ENCODE assay signal across 20 mouse cellular contexts in genomic region chr9:38805696-38806095, GRCm38 (mm10). TPM values are rescaled to one million over a fixed set of nuclear protein-coding genes. Genes with fewer than 3 reads are reported as not detected.
A peak's percentile ranks its signal among the peaks of the same experiment; 100 is the strongest.
DNase-seq lines count a peak whose midpoint lies in the region; ATAC-seq and TF ChIP-seq lines count a peak whose summit lies in the region.
"Had no signal": no experiment of that assay in that cellular context is flagged by ENCODE, and none has a peak within 500 bp of the region (broad histone marks: within the 10 kb centered on the region; RNA-seq: fewer than 3 reads in every experiment).

No protein-coding gene starts in this region.

- H3K36me3 ChIP-seq in midbrain, postnatal 0 days (ENCODE audit: insufficient read depth, low read length): no peaks in the 10 kb centered on the region
- H3K36me3 ChIP-seq in midbrain, embryonic 13.5 days: no peaks in the 10 kb centered on the region
- no peaks in the 10 kb centered on the region for H3K36me3 ChIP-seq in midbrain, embryonic 16.5 days (ENCODE audit: control insufficient read depth, insufficient read depth, low read length)
- H3K36me3 ChIP-seq: forebrain, embryonic 10.5 days; limb, embryonic 15.5 days; lung, embryonic 15.5 days; midbrain, embryonic 15.5 days; neural tube, embryonic 13.5 days had no signal

- no peak overlapping the region for H3K27ac ChIP-seq in midbrain, postnatal 0 days (ENCODE audit: low read depth, low read length)
- H3K27ac ChIP-seq in midbrain, embryonic 13.5 days: no peak overlapping the region
- no peak overlapping the region for H3K27ac ChIP-seq in midbrain, embryonic 16.5 days (ENCODE audit: low read length)
- H3K27ac ChIP-seq: forebrain, embryonic 10.5 days; limb, embryonic 15.5 days; lung, embryonic 15.5 days; midbrain, embryonic 15.5 days; neural tube, embryonic 13.5 days had no signal

- H3K9ac ChIP-seq in midbrain, postnatal 0 days (replicated peaks; ENCODE audit: low read length, poor library complexity, severe bottlenecking): no peak overlapping the region
- H3K9ac ChIP-seq in midbrain, embryonic 13.5 days (replicated peaks): no peak overlapping the region
- no peak overlapping the region for H3K9ac ChIP-seq in midbrain, embryonic 16.5 days (ENCODE audit: low read depth, low read length)
- H3K9ac ChIP-seq: limb, embryonic 15.5 days; lung, embryonic 15.5 days; midbrain, embryonic 15.5 days; neural tube, embryonic 13.5 days had no signal

- H3K4me1 ChIP-seq in midbrain, postnatal 0 days (ENCODE audit: insufficient read depth, low read length): no peaks in the 10 kb centered on the region
- H3K4me1 ChIP-seq in midbrain, embryonic 13.5 days (replicated peaks): no peaks in the 10 kb centered on the region
- H3K4me1 ChIP-seq in midbrain, embryonic 16.5 days (ENCODE audit: control insufficient read depth, insufficient read depth, low read length): no peaks in the 10 kb centered on the region
- H3K4me1 ChIP-seq: forebrain, embryonic 10.5 days; limb, embryonic 15.5 days; lung, embryonic 15.5 days; midbrain, embryonic 15.5 days; neural tube, embryonic 13.5 days had no signal

- ATAC-seq in frontal cortex, adult (ENCODE audit: low TSS enrichment): peak; percentile 62; the same call in 1 of the 2 replicates
- peak; percentile 47; the same call in 1 of the 2 replicates for ATAC-seq in midbrain, postnatal 0 days (ENCODE audit: low FRiP score)
- no peak for ATAC-seq in midbrain, embryonic 13.5 days
- ATAC-seq in midbrain, embryonic 16.5 days: no peak
- ATAC-seq: CD4-positive, CD25-positive, alpha-beta regulatory T cell, adult 4 months; midbrain, embryonic 15.5 days had no signal

- H3K9me3 ChIP-seq in midbrain, postnatal 0 days (ENCODE audit: low read length): no peaks in the 10 kb centered on the region
- no peaks in the 10 kb centered on the region for H3K9me3 ChIP-seq in midbrain, embryonic 13.5 days
- H3K9me3 ChIP-seq in midbrain, embryonic 16.5 days (replicated peaks; ENCODE audit: control insufficient read depth, low read length, poor library complexity, severe bottlenecking): no peaks in the 10 kb centered on the region
- H3K9me3 ChIP-seq: forebrain, embryonic 10.5 days; limb, embryonic 15.5 days; lung, embryonic 15.5 days; midbrain, embryonic 15.5 days; neural tube, embryonic 13.5 days had no signal

- H3K4me3 ChIP-seq in midbrain, postnatal 0 days (ENCODE audit: low read depth, low read length): no peak overlapping the region
- H3K4me3 ChIP-seq in midbrain, embryonic 13.5 days (replicated peaks): no peak overlapping the region
- H3K4me3 ChIP-seq in midbrain, embryonic 16.5 days (ENCODE audit: low read depth, low read length): no peak overlapping the region
- H3K4me3 ChIP-seq: forebrain, embryonic 10.5 days; limb, embryonic 15.5 days; lung, embryonic 15.5 days; midbrain, embryonic 15.5 days; neural tube, embryonic 13.5 days had no signal

- DNase-seq in frontal cortex, postnatal 14 days (ENCODE audit: low spot score in 2 of 2): no peak
- DNase-seq in midbrain, postnatal 0 days (ENCODE audit: low spot score): peak; percentile 77
- DNase-seq in left cerebral cortex, postnatal 14 days (ENCODE audit: low spot score in 2 of 2): peak; percentile 52 to 60
- DNase-seq in heart, adult 8-10 months (ENCODE audit: low spot score): no peak
- DNase-seq: adrenal gland, postnatal 10 days; gastrocnemius, postnatal 36 days; kidney, adult 9 months; thymus, postnatal 14 days had no signal

- no peak overlapping the region for H3K4me2 ChIP-seq in midbrain, postnatal 0 days (ENCODE audit: low read depth, low read length, poor library complexity, severe bottlenecking)
- H3K4me2 ChIP-seq in midbrain, embryonic 13.5 days (replicated peaks): no peak overlapping the region
- no peak overlapping the region for H3K4me2 ChIP-seq in midbrain, embryonic 16.5 days (ENCODE audit: low read length)
- H3K4me2 ChIP-seq: limb, embryonic 15.5 days; lung, embryonic 15.5 days; midbrain, embryonic 15.5 days; neural tube, embryonic 13.5 days had no signal

- TF ChIP-seq CTCF in midbrain, postnatal 0 days (IDR thresholded peaks at IDR 0.05): peak; percentile 65

- intact Hi-C loops in left cerebral cortex, postnatal 14 days (cut with DNase I): no loop called here

- H3K27me3 ChIP-seq in midbrain, postnatal 0 days (ENCODE audit: insufficient read depth, low read length): no peaks in the 10 kb centered on the region
- H3K27me3 ChIP-seq in midbrain, embryonic 13.5 days: no peaks in the 10 kb centered on the region
- H3K27me3 ChIP-seq in midbrain, embryonic 16.5 days (ENCODE audit: control insufficient read depth, insufficient read depth, low read depth, low read length): no peaks in the 10 kb centered on the region
- H3K27me3 ChIP-seq: limb, embryonic 15.5 days; lung, embryonic 15.5 days; midbrain, embryonic 15.5 days; neural tube, embryonic 13.5 days had no signal

RNA-seq across cellular contexts. Expression of gene Olfr922, which starts 8.7 kb away (rescaled TPM):
- total RNA-seq in midbrain, postnatal 0 days (2014; rRNA removed): not detected in 2 replicates
- not detected in 2 replicates for polyA plus RNA-seq in midbrain, postnatal 0 days (2015; fragmentation: Nextera tagmentation; extraction: Ambion mirVana)
- polyA plus RNA-seq in midbrain, embryonic 13.5 days (2015; fragmentation: Nextera tagmentation; extraction: Ambion mirVana): not detected in 2 replicates
- not detected for total RNA-seq in left cerebral cortex, postnatal 14 days (2021)
- not detected for total RNA-seq in heart, adult 8-10 months (2022)
- not detected in 2 replicates for polyA plus RNA-seq in midbrain, embryonic 16.5 days (2015; fragmentation: Nextera tagmentation; extraction: Ambion mirVana)
- total RNA-seq: adrenal gland, postnatal 10 days; gastrocnemius, postnatal 36 days; layer of hippocampus, adult 18-20 months had no signal
- polyA plus RNA-seq: CD4-positive, CD25-positive, alpha-beta regulatory T cell, adult 4 months; cortical plate, adult 2 months; forebrain, embryonic 10.5 days; heart, embryonic 16.5 days; limb, embryonic 15.5 days; lung, embryonic 15.5 days; midbrain, embryonic 15.5 days; neural tube, embryonic 13.5 days had no signal

RNA-seq across cellular contexts. Expression of gene Olfr923, which starts 20.6 kb away (rescaled TPM):
- total RNA-seq in midbrain, postnatal 0 days (2014; rRNA removed): not detected in 2 replicates
- not detected in 2 replicates for polyA plus RNA-seq in midbrain, postnatal 0 days (2015; fragmentation: Nextera tagmentation; extraction: Ambion mirVana)
- not detected in 2 replicates for polyA plus RNA-seq in midbrain, embryonic 13.5 days (2015; fragmentation: Nextera tagmentation; extraction: Ambion mirVana)
- total RNA-seq in left cerebral cortex, postnatal 14 days (2021): not detected
- not detected for total RNA-seq in heart, adult 8-10 months (2022)
- not detected in 2 replicates for polyA plus RNA-seq in midbrain, embryonic 16.5 days (2015; fragmentation: Nextera tagmentation; extraction: Ambion mirVana)
- total RNA-seq: adrenal gland, postnatal 10 days; gastrocnemius, postnatal 36 days; layer of hippocampus, adult 18-20 months had no signal
- polyA plus RNA-seq: CD4-positive, CD25-positive, alpha-beta regulatory T cell, adult 4 months; cortical plate, adult 2 months; forebrain, embryonic 10.5 days; heart, embryonic 16.5 days; limb, embryonic 15.5 days; lung, embryonic 15.5 days; midbrain, embryonic 15.5 days; neural tube, embryonic 13.5 days had no signal

RNA-seq across cellular contexts. Expression of gene Olfr921, which starts 32.8 kb away (rescaled TPM):
- total RNA-seq in midbrain, postnatal 0 days (2014; rRNA removed): not detected in 2 replicates
- not detected in 2 replicates for polyA plus RNA-seq in midbrain, postnatal 0 days (2015; fragmentation: Nextera tagmentation; extraction: Ambion mirVana)
- not detected in 2 replicates for polyA plus RNA-seq in midbrain, embryonic 13.5 days (2015; fragmentation: Nextera tagmentation; extraction: Ambion mirVana)
- not detected for total RNA-seq in left cerebral cortex, postnatal 14 days (2021)
- total RNA-seq in heart, adult 8-10 months (2022): not detected
- polyA plus RNA-seq in midbrain, embryonic 16.5 days (2015; fragmentation: Nextera tagmentation; extraction: Ambion mirVana): not detected in 2 replicates
- total RNA-seq: adrenal gland, postnatal 10 days; gastrocnemius, postnatal 36 days; layer of hippocampus, adult 18-20 months had no signal
- polyA plus RNA-seq: CD4-positive, CD25-positive, alpha-beta regulatory T cell, adult 4 months; cortical plate, adult 2 months; forebrain, embryonic 10.5 days; heart, embryonic 16.5 days; limb, embryonic 15.5 days; lung, embryonic 15.5 days; midbrain, embryonic 15.5 days; neural tube, embryonic 13.5 days had no signal

RNA-seq across cellular contexts. Expression of gene Olfr924, which starts 38.6 kb away (rescaled TPM):
- not detected in 2 replicates for total RNA-seq in midbrain, postnatal 0 days (2014; rRNA removed)
- polyA plus RNA-seq in midbrain, postnatal 0 days (2015; fragmentation: Nextera tagmentation; extraction: Ambion mirVana): not detected in 2 replicates
- polyA plus RNA-seq in midbrain, embryonic 13.5 days (2015; fragmentation: Nextera tagmentation; extraction: Ambion mirVana): not detected in 2 replicates
- not detected for total RNA-seq in left cerebral cortex, postnatal 14 days (2021)
- total RNA-seq in heart, adult 8-10 months (2022): not detected
- not detected in 2 replicates for polyA plus RNA-seq in midbrain, embryonic 16.5 days (2015; fragmentation: Nextera tagmentation; extraction: Ambion mirVana)
- total RNA-seq: adrenal gland, postnatal 10 days; gastrocnemius, postnatal 36 days; layer of hippocampus, adult 18-20 months had no signal
- polyA plus RNA-seq: CD4-positive, CD25-positive, alpha-beta regulatory T cell, adult 4 months; cortical plate, adult 2 months; forebrain, embryonic 10.5 days; heart, embryonic 16.5 days; limb, embryonic 15.5 days; lung, embryonic 15.5 days; midbrain, embryonic 15.5 days; neural tube, embryonic 13.5 days had no signal

RNA-seq across cellular contexts. Expression of gene Olfr26, which starts 49.2 kb away (rescaled TPM):
- total RNA-seq in midbrain, postnatal 0 days (2014; rRNA removed): not detected in 2 replicates
- polyA plus RNA-seq in midbrain, postnatal 0 days (2015; fragmentation: Nextera tagmentation; extraction: Ambion mirVana): not detected in 2 replicates
- not detected in 2 replicates for polyA plus RNA-seq in midbrain, embryonic 13.5 days (2015; fragmentation: Nextera tagmentation; extraction: Ambion mirVana)
- not detected for total RNA-seq in left cerebral cortex, postnatal 14 days (2021)
- total RNA-seq in heart, adult 8-10 months (2022): not detected
- not detected in 2 replicates for polyA plus RNA-seq in midbrain, embryonic 16.5 days (2015; fragmentation: Nextera tagmentation; extraction: Ambion mirVana)
- total RNA-seq: adrenal gland, postnatal 10 days; gastrocnemius, postnatal 36 days; layer of hippocampus, adult 18-20 months had no signal
- polyA plus RNA-seq: CD4-positive, CD25-positive, alpha-beta regulatory T cell, adult 4 months; cortical plate, adult 2 months; forebrain, embryonic 10.5 days; heart, embryonic 16.5 days; limb, embryonic 15.5 days; lung, embryonic 15.5 days; midbrain, embryonic 15.5 days; neural tube, embryonic 13.5 days had no signal

Comparison
In these comparisons a context has a peak if more than half of its experiments do, and no peak if none do; other contexts are left out.
1. ATAC-seq: peak in frontal cortex, adult (single experiment) and midbrain, postnatal 0 days (single experiment); none in midbrain, embryonic 13.5 days (single experiment) and midbrain, embryonic 16.5 days (single experiment).
2. DNase-seq: peak in midbrain, postnatal 0 days (single experiment) and left cerebral cortex, postnatal 14 days (2 of 2); none in frontal cortex, postnatal 14 days (0 of 2) and heart, adult 8-10 months (single experiment).